Mouse (Mus musculus): ENCODE results near the gene Olfr789. TPM values are rescaled to one million over a fixed set of nuclear protein-coding genes. Genes with fewer than 3 reads are reported as not detected.

Gene Olfr789
- polyA plus RNA-seq (2012; rRNA removed) = not detected in 2 replicates

DNA sequence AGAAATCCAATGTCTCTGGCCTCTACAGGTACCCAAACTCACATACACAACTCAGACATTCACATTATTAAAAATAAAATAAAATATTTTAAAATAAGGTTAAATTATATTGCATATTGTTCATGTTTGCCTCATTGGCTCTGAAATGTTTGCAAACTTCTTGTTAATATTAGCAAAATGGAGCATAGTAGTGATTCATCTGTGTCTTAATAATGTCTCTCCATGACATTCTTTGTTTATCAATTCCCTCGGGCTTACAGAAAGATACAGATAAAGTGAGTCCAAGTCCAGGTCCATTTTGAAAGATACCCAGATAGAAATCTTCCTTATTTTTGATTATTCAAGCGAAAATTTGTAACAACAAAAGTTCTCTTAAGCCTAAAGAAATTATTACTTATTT, at the start of gene Olfr789:
Gene Olfr789 (plus strand): TSS at position 301 of the 400 bp plus-strand sequence.
- no peak for DNase-seq (ENCODE audit: extremely low spot score in 1 of 2, low spot score in 1 of 2)

DNA sequence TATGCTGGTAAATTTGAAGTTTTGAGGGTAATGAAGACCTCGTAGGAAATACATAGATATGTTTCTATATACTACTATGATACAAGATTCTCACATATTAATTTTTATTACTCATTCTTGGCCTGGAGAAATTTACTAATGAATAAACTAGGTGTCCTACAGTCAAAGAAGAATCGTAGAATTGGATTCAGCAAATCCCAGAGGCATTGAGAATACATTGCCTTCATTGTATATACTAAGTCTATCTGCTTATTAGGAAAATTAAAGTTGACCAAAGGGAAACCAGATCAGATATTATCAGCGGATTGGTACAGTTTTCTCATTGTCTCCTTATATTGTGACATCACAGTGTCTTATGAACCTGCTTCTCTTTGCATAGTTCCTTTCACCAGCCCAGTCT, 23.0 kb upstream of the Olfr789 start, which contains the start of gene Olfr787:
Gene Olfr787 (plus strand): TSS at position 301 of the 400 bp plus-strand sequence.
- DNase-seq (ENCODE audit: extremely low spot score in 1 of 2, low spot score in 1 of 2) = no peak

DNA sequence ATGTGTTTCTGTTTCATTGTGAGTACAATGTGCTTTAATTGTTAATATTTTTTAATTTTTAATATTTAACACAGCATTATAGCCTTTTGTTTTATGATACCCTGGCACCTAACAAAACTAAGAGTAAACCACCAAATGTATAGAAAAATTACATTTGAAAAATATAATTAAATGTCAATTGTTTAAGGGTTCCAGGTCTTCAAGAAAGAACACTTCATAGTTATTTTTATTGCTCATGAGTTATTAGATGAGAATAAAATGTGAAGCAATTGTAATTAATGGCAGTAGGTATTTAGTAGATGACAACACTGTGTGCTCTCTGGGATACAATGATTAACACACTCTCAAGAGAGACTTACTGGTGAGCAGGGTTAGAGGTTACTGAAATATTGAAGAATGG, 13.9 kb upstream of the Olfr789 start, which contains the start of gene Olfr788:
Gene Olfr788 (plus strand): TSS at position 301 of the 400 bp plus-strand sequence.
- no peak for DNase-seq (ENCODE audit: extremely low spot score in 1 of 2, low spot score in 1 of 2)

DNA sequence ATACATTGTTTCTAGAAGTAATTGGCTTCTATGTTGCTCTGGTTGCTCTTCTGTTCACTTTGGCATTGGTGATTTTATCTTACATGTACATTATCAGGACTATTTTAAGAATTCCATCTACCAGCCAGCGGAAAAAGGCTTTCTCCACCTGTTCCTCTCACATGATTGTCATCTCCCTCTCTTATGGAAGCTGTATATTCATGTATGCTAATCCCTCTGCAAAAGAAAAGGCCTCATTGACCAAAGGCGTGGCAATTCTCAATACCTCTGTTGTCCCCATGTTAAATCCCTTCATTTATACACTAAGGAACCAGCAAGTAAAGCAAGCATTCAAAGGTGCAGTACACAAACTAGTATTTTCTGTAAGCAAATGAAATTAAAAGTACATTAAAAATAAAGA, 11.3 kb upstream of the Olfr789 start:
- no peak for DNase-seq (ENCODE audit: extremely low spot score in 1 of 2, low spot score in 1 of 2)

DNA sequence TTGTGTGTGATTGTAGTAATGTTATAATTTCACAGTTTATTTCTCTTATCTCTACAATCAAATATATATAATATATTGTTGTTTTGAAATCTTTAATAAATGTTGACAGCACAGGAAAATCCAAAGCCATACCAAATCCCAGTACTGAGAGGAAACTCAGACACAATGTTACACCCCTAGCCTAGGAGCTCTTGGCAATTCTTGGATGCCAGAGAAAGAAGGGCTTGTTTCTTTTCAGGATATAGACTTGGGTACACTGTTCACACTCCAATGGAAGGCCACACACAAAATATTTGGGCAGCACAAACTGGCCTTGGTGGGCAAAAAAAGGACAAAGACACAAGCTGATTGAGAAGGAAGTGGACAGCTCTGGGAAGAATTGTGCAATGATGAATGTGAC, 10.8 kb upstream of the Olfr789 start:
- no peak for DNase-seq (ENCODE audit: extremely low spot score in 1 of 2, low spot score in 1 of 2)

DNA sequence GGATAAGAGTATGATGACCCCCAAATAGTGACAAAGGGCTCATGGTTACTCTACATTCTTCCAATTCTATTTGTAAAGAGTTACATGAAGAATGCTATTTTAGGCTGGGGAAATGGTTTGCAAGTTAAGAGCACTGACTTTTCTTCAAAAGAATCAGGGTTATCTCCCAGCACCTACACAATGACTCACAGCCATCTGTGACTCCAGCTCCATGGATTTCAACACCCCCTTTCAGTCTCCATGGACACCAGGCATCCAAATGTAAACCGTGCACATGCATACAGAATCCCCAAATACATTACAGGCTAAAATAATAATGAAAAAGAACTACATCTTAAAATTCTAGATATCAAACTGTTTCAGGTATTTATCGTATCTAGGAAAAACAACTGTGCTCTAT, 5.5 kb downstream of the Olfr789 start:
- DNase-seq (ENCODE audit: extremely low spot score in 1 of 2, low spot score in 1 of 2) = peak; percentile 42 to 68

DNA sequence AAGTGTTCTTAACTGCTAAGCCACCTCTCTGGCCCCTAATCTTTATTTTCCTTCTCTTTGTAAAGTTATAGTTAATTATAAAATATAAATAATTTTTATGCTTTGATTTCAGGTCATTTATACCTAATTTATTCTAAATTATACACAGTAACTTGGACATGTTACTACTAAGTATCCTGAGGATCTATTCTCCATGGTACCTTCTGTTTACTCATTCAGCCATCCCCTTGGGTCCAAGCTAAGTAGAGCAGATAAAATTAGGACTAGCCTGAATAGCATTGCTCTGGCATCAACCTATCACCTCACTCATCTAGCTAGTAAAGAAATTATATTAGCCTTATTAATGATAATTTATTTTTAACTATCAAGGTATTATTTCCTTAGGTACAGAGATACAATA, 13.6 kb downstream of the Olfr789 start, which contains the start of gene Olfr790:
Gene Olfr790 (plus strand): TSS at position 301 of the 400 bp plus-strand sequence.
- DNase-seq (ENCODE audit: extremely low spot score in 1 of 2, low spot score in 1 of 2) = no peak

DNA sequence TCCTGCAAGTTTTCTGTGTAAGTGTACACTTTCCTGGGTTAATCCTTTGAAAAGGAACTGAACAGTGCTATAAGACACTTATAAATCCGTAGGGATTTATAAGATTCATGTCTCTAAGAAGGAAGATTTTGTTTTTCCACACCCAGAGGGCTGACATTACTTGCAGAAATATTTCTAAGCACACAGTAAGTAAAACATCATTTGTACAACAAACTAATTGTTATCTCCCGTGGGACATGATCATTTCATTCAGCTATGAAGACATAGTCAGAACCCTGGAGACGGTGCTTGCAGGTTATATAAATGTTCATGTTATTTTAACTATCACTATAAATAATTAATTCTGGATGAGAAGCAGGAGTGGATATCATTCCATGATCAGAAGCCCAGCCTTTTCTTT, 36.9 kb downstream of the Olfr789 start, which contains the start of gene Olfr791:
Gene Olfr791 (plus strand): TSS at position 301 of the 400 bp plus-strand sequence.
- no peak for DNase-seq (ENCODE audit: extremely low spot score in 1 of 2, low spot score in 1 of 2)

DNA sequence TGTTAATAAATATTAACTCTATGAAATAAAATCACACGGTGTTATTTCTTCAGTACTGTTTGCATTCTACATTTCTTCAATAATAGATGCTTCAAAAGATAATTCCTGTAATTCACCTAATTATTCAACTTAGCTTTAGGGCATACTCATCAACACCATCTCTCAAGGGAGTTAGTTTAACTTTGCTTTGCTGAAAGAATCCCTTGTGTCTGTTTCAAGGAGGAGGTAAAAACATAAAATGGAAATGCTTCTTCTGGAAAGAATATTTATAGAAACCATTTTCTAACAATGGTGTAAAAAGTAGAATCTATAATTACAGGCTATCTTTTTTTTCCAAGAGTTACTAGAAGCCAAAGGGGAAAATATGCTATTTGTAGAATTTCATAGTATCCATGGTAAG, 54.3 kb downstream of the Olfr789 start, which contains the start of gene Olfr792:
Gene Olfr792 (plus strand): TSS at position 301 of the 400 bp plus-strand sequence.
- DNase-seq (ENCODE audit: extremely low spot score in 1 of 2, low spot score in 1 of 2) = no peak

Other genes with a start within 250 kb of the Olfr789 start
- not detected in 2 replicates for gene Olfr774, start 248.5 kb upstream of the Olfr789 start, polyA plus RNA-seq (2012; rRNA removed)
- gene Olfr775, start 236.3 kb upstream of the Olfr789 start, polyA plus RNA-seq (2012; rRNA removed) = 0.04 TPM in 1 of 2 replicates, not detected in the other
- not detected in 2 replicates for gene Olfr776, start 225.6 kb upstream of the Olfr789 start, polyA plus RNA-seq (2012; rRNA removed)
- gene Olfr777, start 213.3 kb upstream of the Olfr789 start, polyA plus RNA-seq (2012; rRNA removed) = not detected in 2 replicates
- gene Olfr780, start 166.6 kb upstream of the Olfr789 start, polyA plus RNA-seq (2012; rRNA removed) = not detected in 2 replicates
- gene Olfr781, start 155.9 kb upstream of the Olfr789 start, polyA plus RNA-seq (2012; rRNA removed) = not detected in 2 replicates
- gene Olfr782, start 135.9 kb upstream of the Olfr789 start, polyA plus RNA-seq (2012; rRNA removed) = not detected in 2 replicates
- 0.08 and 0.17 TPM in 2 replicates for gene Olfr784, start 100.7 kb upstream of the Olfr789 start, polyA plus RNA-seq (2012; rRNA removed)
- not detected in 2 replicates for gene Olfr785, start 79.3 kb upstream of the Olfr789 start, polyA plus RNA-seq (2012; rRNA removed)
- gene Olfr786, start 57.4 kb upstream of the Olfr789 start, polyA plus RNA-seq (2012; rRNA removed) = 0.15 TPM in 1 of 2 replicates, not detected in the other
- gene Olfr787, start 22.9 kb upstream of the Olfr789 start, polyA plus RNA-seq (2012; rRNA removed) = not detected in 2 replicates
- gene Olfr788, start 13.8 kb upstream of the Olfr789 start, polyA plus RNA-seq (2012; rRNA removed) = 0.11 TPM in 1 of 2 replicates, not detected in the other
- gene Olfr790, start 13.7 kb downstream of the Olfr789 start, polyA plus RNA-seq (2012; rRNA removed) = not detected in 2 replicates
- not detected in 2 replicates for gene Olfr791, start 37.0 kb downstream of the Olfr789 start, polyA plus RNA-seq (2012; rRNA removed)
- gene Olfr792, start 54.4 kb downstream of the Olfr789 start, polyA plus RNA-seq (2012; rRNA removed) = 0.04 TPM in 1 of 2 replicates, not detected in the other
- gene Olfr794, start 82.9 kb downstream of the Olfr789 start, polyA plus RNA-seq (2012; rRNA removed) = not detected in 2 replicates
- not detected in 2 replicates for gene Olfr796, start 127.8 kb downstream of the Olfr789 start, polyA plus RNA-seq (2012; rRNA removed)
- gene Olfr798, start 143.2 kb downstream of the Olfr789 start, polyA plus RNA-seq (2012; rRNA removed) = not detected in 2 replicates
- not detected in 2 replicates for gene Olfr799, start 152.7 kb downstream of the Olfr789 start, polyA plus RNA-seq (2012; rRNA removed)
- gene Olfr800, start 172.9 kb downstream of the Olfr789 start, polyA plus RNA-seq (2012; rRNA removed) = not detected in 2 replicates
- 0.04 TPM in 1 of 2 replicates, not detected in the other for gene Olfr801, start 189.1 kb downstream of the Olfr789 start, polyA plus RNA-seq (2012; rRNA removed)
- gene Olfr802, start 203.4 kb downstream of the Olfr789 start, polyA plus RNA-seq (2012; rRNA removed) = not detected in 2 replicates
- gene Olfr803, start 209.5 kb downstream of the Olfr789 start, polyA plus RNA-seq (2012; rRNA removed) = not detected in 2 replicates
- not detected in 2 replicates for gene Olfr804, start 218.5 kb downstream of the Olfr789 start, polyA plus RNA-seq (2012; rRNA removed)
- not detected in 2 replicates for gene Olfr805, start 244.6 kb downstream of the Olfr789 start, polyA plus RNA-seq (2012; rRNA removed)